Mouse (Mus musculus) heart, adult 2 months (tissue): Measurements from ENCODE around the gene Sacs.

ENCODE experiments used
- EP300 ChIP-seq: fragments of 200-500 bp; IDR thresholded peaks from 2 replicates; pipeline ENCODE4 v1.6.1; 2011; ENCODE audit warnings: low read depth, low read length, control low read depth; ENCODE audit not compliant: insufficient read depth
- POLR2A ChIP-seq: fragments of 200-500 bp; IDR thresholded peaks from 2 replicates; pipeline ENCODE4 v1.6.1; 2011; ENCODE audit warnings: mild to moderate bottlenecking, low read depth, low read length, control low read depth; ENCODE audit not compliant: insufficient read depth

DNA sequence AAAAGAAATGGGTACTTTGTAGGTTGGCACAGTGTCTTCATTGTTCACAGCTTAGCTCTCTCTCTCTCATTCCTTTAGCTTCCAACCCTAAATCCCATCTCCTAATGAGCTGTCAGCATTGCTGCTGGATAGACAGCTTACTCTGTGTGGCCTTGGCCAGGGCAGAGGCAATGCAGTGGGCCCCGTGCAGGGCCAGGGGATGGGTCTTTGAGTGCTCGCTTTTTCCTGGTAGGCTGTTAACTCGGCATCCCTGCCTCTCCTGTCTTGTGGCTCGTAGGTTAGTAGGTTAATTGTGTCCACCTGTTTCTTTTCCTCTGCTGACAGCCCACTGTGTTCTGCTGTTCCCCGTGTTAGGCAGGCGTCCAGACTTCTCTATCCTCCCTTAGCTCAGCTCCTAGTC is 84.2 kb downstream of the Sacs start:
- TF ChIP-seq EP300 (no peak), POLR2A (no peak)
